Mouse (Mus musculus) layer of hippocampus, adult 9-10 months (tissue): ENCODE data around the gene Podxl.
"Not testable (repeated sequence)": the region's sequence is repeated elsewhere in the genome, so short reads cannot be mapped to it uniquely, and the experiment has no call there.

ENCODE experiments used
- DNase-seq: peaks from one replicate; pipeline ENCODE4 v3.0.0; 2022; ENCODE audit warnings: low spot score

Gene Podxl

GRCm38 (mm10) chr6:31567200-31567599, 3.4 kb upstream of the Podxl start:
- DNase-seq, result no peak

- no peak for DNase-seq
Observed at GRCm38 (mm10) chr6:31564901-31565391, 1.2 kb upstream of the Podxl start.

GRCm38 (mm10) chr6:31564182-31564531, 376 bp upstream of the Podxl start:
- no peak for DNase-seq

- DNase-seq, result no peak
Observed at GRCm38 (mm10) chr6:31562371-31563080, 1.3 kb downstream of the Podxl start.

- DNase-seq, result not testable (repeated sequence)
Observed at GRCm38 (mm10) chr6:31561948-31562347, 1.8 kb downstream of the Podxl start.

GRCm38 (mm10) chr6:31560138-31560959, 3.4 kb downstream of the Podxl start:
- no peak for DNase-seq

- DNase-seq, result no peak
Observed at GRCm38 (mm10) chr6:31556460-31557100, 7.2 kb downstream of the Podxl start.

- no peak for DNase-seq
Observed at GRCm38 (mm10) chr6:31550876-31551532, 12.8 kb downstream of the Podxl start.

- DNase-seq, result no peak
Observed at GRCm38 (mm10) chr6:31549361-31550051, 14.3 kb downstream of the Podxl start.

- DNase-seq, result no peak
Observed at GRCm38 (mm10) chr6:31544318-31544717, 19.5 kb downstream of the Podxl start.

- DNase-seq, result no peak
Observed at GRCm38 (mm10) chr6:31540018-31540417, 23.8 kb downstream of the Podxl start.

- no peak for DNase-seq
Observed at GRCm38 (mm10) chr6:31538112-31538511, 25.7 kb downstream of the Podxl start.

- no peak for DNase-seq
Observed at GRCm38 (mm10) chr6:31537193-31537592, 26.6 kb downstream of the Podxl start.

- DNase-seq, result no peak
Observed at GRCm38 (mm10) chr6:31534705-31535104, 29.1 kb downstream of the Podxl start.

GRCm38 (mm10) chr6:31531880-31532279, 31.9 kb downstream of the Podxl start:
- DNase-seq, result no peak

GRCm38 (mm10) chr6:31528339-31528738, 35.4 kb downstream of the Podxl start:
- DNase-seq, result no peak

GRCm38 (mm10) chr6:31527897-31528296, 35.9 kb downstream of the Podxl start:
- peak; percentile 55 for DNase-seq

- DNase-seq, result no peak
Observed at GRCm38 (mm10) chr6:31526929-31527328, 36.9 kb downstream of the Podxl start.

GRCm38 (mm10) chr6:31525231-31525900, 38.4 kb downstream of the Podxl start:
- DNase-seq, result no peak

- no peak for DNase-seq
Observed at GRCm38 (mm10) chr6:31524647-31525046, 39.1 kb downstream of the Podxl start.

- DNase-seq, result no peak
Observed at GRCm38 (mm10) chr6:31524121-31524520, 39.7 kb downstream of the Podxl start.
